Mouse (Mus musculus) adrenal gland, postnatal 36 days (tissue): ENCODE data around the gene Stau1. TPM values are rescaled to one million over a fixed set of nuclear protein-coding genes. Genes with fewer than 3 reads are reported as not detected.

Source experiments
- DNase-seq, 2 experiments: peaks; one replicate each; pipeline ENCODE4 v3.0.0; 2021; ENCODE audit warnings: mixed read lengths in 1 of 2
- total RNA-seq, 2 experiments: library from RNA; stranded (reverse); gene quantifications; 2 replicates each; pipeline ENCODE4 v1.2.3; 2021

The Stau1 gene
- total RNA-seq, 2 experiments from 2014 or later, result 69.7 to 75.8 TPM

DNA sequence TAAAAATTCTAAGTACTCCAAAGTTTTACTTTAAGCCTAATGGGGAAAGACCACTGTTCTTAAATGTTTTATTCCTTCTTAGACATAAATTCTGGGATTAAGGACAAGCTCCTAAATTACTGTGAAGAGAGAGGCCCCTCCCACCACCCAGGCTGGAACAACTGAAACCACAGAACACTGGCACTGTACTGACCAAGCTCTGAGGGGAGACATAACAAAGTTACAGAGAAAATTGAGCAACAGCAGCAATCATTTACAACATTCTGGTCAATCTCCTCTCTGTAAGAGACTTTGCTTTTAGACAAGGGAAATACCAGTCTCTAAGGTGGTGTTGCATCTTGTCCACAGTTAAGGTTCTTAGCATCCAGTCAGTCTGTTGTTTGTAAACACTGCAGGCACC is 4.2 kb downstream of the Stau1 start:
- peak; percentile 48 to 52 for DNase-seq

DNA sequence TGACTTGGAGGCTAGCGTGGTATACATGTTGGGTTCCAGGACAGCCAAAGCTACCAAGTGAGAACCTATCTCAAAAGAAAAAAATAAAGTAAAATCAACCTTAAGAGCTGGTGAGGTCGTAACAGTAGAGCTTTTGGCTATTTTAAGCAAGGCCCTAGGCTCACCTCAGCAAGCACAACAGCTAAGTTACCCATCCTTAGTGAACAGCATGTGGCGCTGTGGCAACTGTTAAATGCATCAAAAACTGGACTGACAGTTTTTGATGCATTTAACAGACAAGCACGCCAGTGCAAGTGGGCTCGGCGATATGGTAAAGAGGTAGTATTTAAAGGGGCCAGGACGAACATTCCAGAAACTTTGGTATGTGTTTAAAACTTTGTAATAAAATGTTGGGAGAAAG is 5.2 kb downstream of the Stau1 start:
- DNase-seq, result no peak

DNA sequence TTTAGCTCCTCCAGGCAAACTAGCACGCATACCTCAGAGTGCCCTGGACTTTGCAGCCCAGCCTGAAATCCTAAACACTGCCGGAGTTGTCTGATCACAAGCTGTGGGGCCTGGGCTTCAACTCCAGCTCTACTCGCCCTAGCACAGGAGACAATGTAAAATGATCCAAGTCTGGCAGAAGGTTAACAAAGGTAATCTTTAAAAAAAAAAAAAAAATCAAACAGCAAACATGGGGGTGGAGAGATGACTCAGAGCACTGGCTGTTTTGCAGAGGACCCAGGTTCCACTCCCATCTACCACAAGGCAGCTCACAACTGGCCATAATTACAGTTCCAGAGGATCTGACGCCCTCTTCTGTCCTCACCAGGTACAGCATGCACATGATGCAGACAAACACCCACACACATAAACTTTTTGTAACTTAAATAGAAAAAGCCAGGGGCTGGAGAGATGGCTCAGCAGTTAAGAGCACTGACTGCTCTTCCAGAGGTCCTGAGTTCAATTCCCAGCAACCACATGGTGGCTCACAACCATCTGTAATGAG is 12.7 kb downstream of the Stau1 start:
- DNase-seq, result no peak

DNA sequence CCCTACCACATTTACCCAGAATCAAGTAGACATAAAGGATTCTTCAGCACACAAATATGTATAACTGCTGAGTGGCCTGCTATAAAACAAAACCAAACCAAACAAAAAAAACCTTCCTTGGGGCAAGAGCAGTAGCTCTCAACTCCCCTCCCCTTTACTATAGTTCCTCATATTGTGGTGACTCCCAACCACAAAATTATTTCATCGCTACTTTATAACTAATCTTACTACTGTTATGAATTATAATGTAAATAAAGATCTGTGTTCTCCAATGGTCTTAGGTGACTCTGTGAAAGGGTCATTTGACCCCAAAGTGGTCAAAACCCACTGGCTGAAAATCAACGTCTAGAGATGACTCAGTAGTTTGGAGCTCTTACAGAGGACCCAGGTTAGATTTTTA is 15.9 kb downstream of the Stau1 start:
- DNase-seq, result no peak

DNA sequence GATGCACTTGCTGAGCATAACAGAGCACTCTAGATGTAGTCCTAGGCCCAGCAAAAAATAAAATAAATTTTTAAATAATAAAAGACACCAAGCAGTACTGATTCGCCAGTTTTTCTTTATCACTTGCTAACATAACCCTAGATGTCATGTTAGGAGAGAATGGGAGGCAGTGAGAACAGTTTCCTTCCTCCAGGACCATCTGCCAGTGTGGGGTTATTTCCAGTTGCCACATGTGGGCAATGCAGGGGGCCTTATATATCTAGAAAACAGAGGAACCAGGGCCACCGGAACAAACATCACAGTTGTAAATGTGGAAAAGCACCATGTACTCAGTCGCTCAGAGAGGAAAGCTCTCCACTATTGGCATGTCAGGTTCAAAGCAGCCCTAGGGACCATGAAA is 18.6 kb downstream of the Stau1 start:
- DNase-seq, result no peak

DNA sequence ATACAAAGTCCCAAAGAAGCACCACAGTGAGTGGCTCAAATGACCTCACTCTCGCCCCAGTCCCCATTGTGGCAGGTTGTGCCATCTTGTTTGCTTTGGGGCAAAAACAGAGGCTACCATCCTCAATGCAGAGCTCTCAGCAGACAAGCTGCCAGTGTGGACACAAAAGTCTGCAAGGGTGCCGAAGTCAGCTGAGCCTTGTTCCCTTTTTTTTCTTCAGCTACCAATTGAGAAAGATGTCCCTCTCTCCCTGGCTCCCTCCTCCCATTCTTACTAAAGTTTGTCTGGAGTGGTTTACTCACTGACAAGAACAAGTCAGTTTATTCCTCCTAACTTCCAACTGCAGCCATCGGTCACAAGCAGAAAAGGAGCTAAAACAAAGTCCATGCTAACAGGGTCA is 19.7 kb downstream of the Stau1 start:
- no peak for DNase-seq

DNA sequence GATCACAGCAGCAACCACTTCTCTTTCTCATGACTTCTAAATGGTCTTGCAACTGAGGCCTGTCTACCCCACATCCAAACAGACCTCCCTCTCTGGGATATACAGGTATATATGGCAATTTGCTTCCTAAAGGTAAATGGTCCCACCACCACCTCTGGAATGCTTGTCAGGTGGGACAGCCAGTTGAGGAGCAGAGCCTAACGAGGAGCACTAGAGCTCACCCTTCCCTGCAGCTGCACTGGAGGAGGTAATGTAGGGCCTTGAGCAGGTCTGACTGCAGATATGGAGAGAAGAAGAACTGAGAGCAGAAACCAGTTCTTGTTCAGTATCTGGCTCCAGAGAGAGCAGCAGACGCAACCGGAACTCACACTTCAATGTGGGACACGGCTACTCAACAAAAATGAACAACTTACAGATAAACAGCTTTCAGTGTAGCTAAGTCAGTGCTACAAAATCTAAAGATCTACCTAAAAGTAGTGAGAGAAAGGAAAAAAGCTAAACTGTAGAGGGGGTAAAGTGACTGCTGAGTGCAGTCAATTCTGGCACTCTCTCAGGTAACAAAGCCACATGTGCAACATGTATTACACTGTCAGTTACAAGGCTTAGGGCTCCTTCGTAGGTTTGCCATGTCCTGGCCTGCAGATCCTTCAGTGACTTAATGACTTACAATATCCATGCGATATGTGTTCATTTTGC is 21.8 kb downstream of the Stau1 start:
- no peak for DNase-seq

DNA sequence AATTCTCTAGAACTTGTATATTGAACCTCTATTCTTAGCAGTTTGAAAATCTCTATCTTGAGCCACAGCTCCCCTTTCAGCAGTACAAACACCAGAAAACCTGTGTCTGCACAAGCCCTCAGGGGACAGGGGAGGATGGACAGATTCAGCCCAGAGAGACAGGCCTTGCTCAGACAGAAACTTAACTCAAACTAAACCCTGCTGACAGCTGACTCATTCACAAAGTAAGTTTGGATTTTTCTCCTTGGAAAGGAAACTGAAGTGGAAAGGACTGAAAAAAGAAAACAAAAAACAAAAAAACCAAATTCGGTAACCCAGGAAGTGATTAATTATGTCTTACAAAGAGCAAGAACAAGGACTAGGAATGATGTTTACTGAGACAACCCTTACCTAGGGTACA is 22.9 kb downstream of the Stau1 start:
- DNase-seq, result no peak

DNA sequence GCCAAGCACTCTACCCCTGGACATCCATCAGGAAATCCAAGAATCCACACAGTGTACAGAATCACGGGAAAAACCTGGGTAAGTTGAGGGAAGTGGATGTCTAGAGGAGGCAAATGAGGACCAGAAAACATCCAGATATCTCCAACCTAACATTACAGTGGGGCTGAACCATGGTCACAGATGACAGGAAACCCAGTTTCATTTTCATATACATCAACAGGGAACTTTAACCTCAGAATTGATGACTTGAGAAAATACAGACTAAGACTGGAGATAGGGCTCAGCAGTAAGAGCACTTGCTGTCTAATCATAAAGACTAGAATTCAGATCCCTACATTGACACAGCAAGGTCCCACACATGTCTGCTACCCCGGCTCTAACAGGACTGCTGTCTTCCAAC is 31.3 kb downstream of the Stau1 start:
- DNase-seq, result no peak

DNA sequence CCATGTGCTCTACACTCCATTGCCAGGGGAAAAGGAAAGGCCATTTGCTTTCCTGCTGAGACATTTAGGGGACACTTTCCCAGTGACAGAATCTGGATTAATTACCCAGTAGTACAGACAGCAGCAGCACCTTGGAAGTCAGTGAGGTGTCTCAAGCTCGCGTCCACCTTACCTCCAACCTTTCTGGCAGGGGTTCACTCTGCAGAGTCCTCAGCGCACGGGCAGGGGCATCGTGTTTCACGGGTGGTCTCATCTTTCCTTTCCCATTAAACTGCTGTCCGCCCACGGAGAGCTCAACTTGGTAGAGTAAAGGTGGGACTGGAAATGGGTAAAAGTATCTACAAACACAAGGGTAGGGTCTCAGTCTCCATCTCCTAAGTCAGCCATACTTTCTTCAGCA is 32.8 kb downstream of the Stau1 start:
- no peak for DNase-seq

DNA sequence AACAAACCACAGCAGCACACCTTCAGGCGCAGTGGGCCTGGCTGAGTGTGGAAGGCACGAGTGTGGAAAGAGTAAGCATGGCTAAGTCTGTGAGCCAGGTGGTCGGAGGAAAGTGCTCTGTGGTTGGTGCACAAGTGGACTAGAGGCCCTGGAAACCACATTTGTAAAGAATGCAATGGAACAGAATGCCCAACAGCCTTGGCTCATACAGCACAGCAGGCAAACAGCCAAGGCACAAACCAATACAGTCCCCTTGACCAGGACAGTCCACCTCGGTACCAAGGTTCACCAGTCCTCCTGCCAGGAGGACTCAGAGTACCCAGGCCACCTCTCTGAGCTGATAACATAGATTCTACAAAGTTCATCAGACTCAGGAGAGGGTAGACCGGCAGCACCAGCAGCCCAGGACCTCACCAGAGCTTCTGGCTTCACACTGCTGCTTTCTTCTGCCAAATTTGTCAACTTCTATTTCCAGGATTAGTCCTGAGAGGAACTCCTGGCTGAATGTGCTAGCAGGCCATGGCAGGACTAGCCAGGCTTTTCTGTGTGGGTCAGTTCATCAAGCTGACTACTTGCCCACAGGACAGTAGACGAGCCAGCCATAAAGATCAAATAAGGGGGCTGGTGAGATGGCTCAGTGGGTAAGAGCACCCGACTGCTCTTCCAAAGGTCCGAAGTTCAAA is 35.3 kb downstream of the Stau1 start:
- peak; percentile 57 to 64 for DNase-seq

DNA sequence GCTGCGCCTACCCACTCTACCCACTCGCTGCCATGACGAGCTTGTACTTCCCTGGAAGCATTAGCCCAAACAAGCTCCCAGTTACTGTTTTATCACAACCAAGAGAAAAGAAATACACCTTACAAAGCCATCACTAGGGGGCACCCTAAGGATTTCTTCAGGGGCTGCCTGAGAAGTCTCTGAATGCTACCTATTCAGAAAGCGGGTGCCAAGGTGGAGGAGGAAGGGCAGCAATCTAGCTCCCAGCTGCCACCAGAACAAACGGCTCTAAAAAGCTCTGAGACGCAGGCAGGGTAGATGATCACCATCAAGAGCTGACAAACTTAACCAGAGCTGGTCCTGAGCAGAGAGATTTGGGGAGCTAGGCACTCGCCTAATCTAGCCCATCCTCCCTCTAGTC is 39.3 kb downstream of the Stau1 start:
- peak; percentile 44 to 72 for DNase-seq

DNA sequence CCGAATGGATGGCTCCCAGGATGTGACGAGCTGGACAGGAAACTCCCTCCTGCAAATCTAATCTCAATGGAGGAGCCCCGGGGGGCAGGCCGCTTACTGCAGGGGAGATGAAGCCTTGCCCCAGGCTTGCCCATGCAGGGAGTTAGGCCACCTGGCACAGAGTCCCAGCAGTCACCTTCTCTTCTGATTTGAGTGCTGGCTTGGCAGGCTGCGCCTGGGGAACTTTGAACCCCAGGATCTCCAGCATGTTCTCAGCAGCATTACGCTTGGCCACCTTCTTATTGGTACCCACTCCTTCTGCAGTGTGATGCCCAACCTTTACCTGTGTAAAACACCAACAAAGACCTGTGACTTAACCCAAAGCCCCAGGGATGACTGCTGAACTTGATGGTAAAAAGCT is 43.9 kb downstream of the Stau1 start:
- DNase-seq, result no peak

DNA sequence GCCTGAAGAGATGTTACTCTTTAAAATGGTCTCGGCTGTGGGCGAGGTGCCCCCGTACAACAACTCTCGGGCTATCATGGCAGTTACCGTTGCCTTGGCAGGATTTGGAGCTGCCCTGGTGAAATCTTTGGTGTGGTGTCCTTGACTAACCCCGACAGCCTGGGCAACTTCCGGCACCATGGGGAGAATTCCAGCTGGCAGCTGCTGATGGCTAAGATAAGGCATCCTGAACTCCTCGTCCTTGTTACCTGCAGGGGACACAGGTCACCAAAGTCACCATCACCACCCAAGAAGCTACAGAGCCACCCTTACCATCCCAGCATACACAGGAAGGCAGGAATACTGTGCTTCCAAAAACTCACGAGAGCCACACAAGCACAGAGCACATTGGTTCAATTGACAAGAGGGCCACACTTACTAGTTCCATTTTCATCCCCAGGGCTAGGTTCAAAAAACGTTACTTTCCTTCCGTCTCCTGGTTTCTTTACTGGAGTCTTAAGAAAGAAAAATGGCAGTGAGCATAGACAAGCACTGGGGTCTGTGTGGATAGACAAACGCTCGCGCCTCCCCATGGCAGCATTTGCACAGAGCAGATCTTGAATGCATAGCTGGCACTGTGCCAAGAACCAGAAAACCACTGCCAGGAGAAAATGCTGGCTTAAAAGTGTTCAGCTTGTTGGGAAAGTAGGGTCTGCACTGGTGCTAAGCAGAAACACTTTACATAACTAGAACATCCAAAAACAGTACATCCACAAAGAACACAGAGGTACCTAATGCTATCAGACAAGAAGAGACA is 45.0 kb downstream of the Stau1 start:
- peak; percentile 34 to 48 for DNase-seq

DNA sequence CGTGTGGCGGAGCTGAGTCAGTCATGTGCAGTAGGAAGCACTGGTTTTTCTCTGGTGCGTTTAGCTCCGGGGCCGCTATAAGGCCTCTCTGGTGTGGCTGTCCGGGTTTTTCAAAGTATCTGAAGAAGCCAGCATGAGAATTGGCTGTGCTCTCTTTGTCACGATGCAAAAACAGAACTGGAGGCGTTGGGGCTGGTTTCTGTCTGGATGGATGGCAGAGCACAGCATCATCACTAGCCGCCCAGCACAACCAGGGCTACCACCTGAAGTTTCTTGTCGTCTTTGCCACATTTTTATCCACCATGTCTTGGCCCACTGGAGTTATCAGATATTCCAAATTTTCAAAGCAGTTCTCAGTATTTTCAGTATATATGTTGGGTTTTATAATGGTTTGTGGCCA is 47.2 kb downstream of the Stau1 start:
- no peak for DNase-seq

DNA sequence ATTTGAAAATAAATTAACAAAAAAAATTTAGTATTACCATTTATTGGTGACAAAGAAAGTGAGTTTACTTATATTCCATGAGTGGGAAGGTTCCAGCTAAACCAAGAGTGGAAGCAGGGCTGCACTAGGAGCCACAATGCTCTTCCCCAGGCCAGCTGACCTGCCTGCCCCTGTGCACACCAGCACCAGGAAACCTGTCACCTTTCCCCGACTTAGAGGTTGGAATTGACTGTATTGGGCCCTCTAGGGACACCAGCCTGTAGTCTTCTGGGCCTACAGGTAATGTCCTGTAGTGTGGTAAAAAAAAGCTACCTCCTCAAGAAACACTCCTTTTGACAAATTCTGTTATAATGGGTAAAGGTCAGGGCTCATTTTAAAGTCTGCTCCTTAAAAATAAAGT is 47.9 kb downstream of the Stau1 start:
- no peak for DNase-seq

DNA sequence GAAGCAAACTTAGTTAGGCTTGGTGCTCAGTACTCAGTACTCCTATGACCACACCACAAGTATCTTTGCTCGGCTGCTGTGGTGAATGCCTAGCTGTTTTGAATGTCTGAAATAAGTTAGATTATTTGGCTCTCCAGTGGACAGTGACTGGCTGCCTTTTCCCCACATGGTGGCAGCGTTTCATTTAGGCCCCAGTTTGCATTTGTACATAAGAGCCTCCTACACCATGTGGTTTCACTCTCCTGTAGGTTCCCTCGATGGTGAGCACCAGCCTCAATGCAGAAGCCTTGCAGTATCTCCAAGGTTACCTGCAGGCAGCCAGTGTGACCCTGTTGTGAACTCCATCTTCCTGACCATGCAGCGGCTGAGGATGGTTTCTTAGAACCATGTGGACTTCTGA is 50.6 kb downstream of the Stau1 start:
- DNase-seq, result peak in 1 of 2 experiments; percentile 32

DNA sequence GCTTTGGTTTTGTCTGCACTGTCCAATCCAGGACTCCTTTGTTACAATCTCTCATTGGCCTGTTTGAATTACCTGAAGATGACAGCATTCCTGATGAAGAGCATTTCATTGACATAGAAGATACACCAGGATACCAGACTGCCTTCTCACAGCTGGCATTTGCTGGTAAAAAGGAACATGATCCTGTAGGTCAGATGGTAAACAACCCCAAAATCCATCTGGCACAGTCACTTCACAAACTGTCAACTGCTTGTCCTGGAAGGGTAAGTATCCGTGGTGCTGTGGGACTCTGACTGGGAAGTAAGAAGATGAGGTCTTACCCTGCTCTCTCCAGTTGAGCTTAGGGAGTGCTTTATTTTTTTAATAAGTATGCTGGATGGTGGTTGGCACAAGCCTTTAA is 51.8 kb downstream of the Stau1 start:
- DNase-seq, result no peak

DNA sequence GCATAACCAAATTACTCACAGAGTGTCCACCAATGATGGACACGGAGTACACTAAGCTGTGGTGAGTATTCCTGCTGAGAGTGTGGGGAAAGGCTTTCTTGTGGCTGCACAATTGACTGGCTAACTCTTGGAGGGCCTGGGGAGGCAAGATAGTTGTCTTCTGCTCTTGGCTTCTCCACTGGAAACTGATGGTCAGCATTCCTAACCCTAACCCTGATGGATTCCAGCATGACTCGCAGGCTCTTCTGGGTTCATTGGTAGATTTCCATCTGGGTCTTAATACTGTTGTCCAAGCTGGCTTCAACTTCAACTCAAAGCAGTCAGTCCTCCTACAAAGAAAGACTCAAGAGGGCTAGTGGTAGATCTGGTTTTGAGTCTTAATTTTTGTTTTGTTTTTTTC is 53.0 kb downstream of the Stau1 start:
- no peak for DNase-seq

DNA sequence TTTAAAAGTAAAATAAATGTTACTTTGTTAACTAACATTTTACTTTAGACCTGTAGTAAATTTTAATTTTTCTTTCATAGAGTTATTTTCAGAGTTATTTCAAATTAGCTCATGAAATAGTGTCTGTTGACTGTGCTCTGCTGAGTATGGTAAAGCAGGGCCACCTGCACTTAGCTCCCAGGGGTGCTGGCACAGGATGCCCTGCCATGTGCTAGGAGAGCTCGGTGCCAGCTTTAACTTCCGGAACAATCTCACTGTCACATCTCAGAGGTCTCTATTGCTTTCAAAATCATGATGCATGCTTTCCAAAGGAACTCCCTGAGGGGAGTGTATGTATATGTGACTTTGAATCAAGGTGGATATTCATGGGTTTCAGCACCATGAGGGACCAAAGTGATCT is 59.9 kb downstream of the Stau1 start:
- DNase-seq, result no peak

DNA sequence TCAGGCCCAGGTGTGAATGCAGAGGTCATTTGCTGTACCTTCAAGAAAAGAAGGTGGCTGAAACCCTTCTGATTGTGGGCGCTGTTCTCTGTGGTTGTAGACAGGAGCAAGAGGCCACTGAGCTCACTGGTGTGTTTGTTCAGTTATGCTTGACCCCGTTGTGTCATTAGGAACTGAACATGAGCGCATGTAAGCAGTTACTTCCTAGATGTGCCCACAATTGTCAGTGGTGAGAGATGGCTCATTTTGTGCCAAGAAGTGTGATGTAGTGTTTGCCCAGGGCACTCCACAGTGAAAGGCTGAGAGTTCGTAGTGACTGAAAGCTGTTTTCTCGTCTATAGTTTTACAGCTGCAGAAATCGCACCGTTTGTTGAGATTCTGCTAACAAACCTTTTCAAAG is 60.5 kb downstream of the Stau1 start:
- no peak for DNase-seq

DNA sequence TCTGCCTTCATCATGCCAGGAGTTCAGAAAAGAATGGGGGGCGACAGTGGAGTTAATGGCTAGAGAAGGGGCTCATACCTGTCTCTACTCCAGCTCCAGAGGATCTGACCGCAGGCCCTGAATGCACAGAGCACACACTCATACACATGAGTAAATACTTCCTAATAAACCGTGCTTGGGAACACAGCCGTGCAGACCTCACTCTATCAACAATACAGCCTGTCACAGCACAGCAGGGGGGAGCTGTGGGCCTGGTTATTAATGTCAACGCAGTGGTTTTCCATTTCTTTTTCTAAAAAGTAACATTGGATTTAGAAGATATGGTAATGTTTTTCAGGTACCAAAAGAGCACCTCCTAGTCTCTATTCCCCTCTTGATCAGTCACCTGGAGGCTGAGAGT is 61.7 kb downstream of the Stau1 start:
- DNase-seq, result no peak

DNA sequence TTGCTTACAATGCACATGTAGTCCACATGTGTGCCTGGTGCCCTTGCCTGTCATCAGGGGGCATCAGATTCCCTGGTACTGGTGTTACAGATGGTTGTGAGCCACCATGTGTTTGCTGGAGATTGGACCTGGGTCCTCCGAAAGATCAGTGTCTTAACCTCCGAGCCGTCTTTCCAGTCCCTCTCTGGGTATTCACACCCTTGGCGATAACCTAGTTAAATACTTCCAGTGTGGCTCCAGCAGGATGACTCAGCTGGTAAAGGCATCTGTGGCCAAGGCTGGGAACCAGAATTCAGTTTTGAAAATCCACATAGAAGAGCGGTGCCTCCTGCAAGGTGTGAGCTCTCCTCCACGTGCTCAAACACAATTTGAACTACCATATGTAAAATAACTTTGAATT is 62.2 kb downstream of the Stau1 start:
- peak in 1 of 2 experiments; percentile 27 for DNase-seq
